Mouse (Mus musculus) myocyte (in vitro differentiated cells): Measurements from ENCODE around the gene Myo1d. TPM values are rescaled to one million over a fixed set of nuclear protein-coding genes. Genes with fewer than 3 reads are reported as not detected.
A peak's percentile ranks its signal among the peaks of the same experiment; 100 is the strongest.

Experiments
- H3K27me3 ChIP-seq: one replicate; pipeline ENCODE4 v1.6.1; 2011; ENCODE audit not compliant: control insufficient read depth, insufficient read depth, insufficient read length
- H3K36me3 ChIP-seq: one replicate; pipeline ENCODE4 v1.6.1; 2011; ENCODE audit not compliant: control insufficient read depth, insufficient read depth
- H3K4me2 ChIP-seq: one replicate; pipeline ENCODE4 v1.6.1; 2011; ENCODE audit warnings: low read depth, control low read depth
- H3K4me3 ChIP-seq: one replicate; pipeline ENCODE4 v1.5.1; 2011; ENCODE audit warnings: mild to moderate bottlenecking, control low read depth, moderate library complexity
- H3K79me2 ChIP-seq: one replicate; pipeline ENCODE4 v1.6.1; 2011; ENCODE audit not compliant: control insufficient read depth, insufficient read depth
- H3ac ChIP-seq: one replicate; pipeline ENCODE4 v1.6.1; 2011; ENCODE audit not compliant: control insufficient read depth, insufficient read length
- CEBPB ChIP-seq: IDR thresholded peaks from 2 replicates; pipeline ENCODE4 v1.6.1; 2011; ENCODE audit warnings: mild to moderate bottlenecking, moderate library complexity; ENCODE audit not compliant: poor library complexity, insufficient read depth, severe bottlenecking
- E2F4 ChIP-seq: IDR thresholded peaks from one replicate; pipeline ENCODE4 v1.6.1; 2011; ENCODE audit warnings: mild to moderate bottlenecking, control low read depth, moderate library complexity; ENCODE audit not compliant: insufficient read depth
- MAX ChIP-seq: IDR thresholded peaks from one replicate; pipeline ENCODE4 v1.6.1; 2011; ENCODE audit warnings: low read depth, mild to moderate bottlenecking, control low read depth
- MYOD1 ChIP-seq, 3 experiments: IDR thresholded peaks; one replicate each; pipeline ENCODE4 v1.6.1; 2011; ENCODE audit warnings: control low read depth in 2 of 3, low read depth in 2 of 3, mild to moderate bottlenecking in 2 of 3, moderate library complexity in 1 of 3; ENCODE audit not compliant: insufficient read length in 2 of 3, control insufficient read depth in 1 of 3
- MYOG ChIP-seq, 3 experiments: IDR thresholded peaks; one replicate each; pipeline ENCODE4 v1.6.1; 2011; ENCODE audit warnings: control low read depth in 2 of 3, low read depth in 2 of 3, mild to moderate bottlenecking in 2 of 3; ENCODE audit not compliant: insufficient read length in 2 of 3, control insufficient read depth in 1 of 3, insufficient read depth in 1 of 3
- POLR2A ChIP-seq: IDR thresholded peaks from one replicate; pipeline ENCODE4 v1.6.1; 2011; ENCODE audit warnings: low read depth, mild to moderate bottlenecking, control low read depth, moderate library complexity; ENCODE audit not compliant: insufficient read length
- POLR2AphosphoS2 ChIP-seq: IDR thresholded peaks from one replicate; pipeline ENCODE4 v1.6.1; 2011; ENCODE audit warnings: low read depth, control low read depth; ENCODE audit not compliant: insufficient read length
- REST ChIP-seq: IDR thresholded peaks from one replicate; pipeline ENCODE4 v1.6.1; 2011; ENCODE audit warnings: mild to moderate bottlenecking, control low read depth, moderate library complexity; ENCODE audit not compliant: insufficient read depth, insufficient read length
- SRF ChIP-seq: IDR thresholded peaks from one replicate; pipeline ENCODE4 v1.6.1; 2011; ENCODE audit warnings: low read depth; ENCODE audit not compliant: control insufficient read depth, insufficient read length
- TCF12 ChIP-seq: IDR thresholded peaks from one replicate; pipeline ENCODE4 v1.6.1; 2011; ENCODE audit warnings: mild to moderate bottlenecking, control low read depth; ENCODE audit not compliant: poor library complexity, insufficient read depth, severe bottlenecking
- TCF3 ChIP-seq: IDR thresholded peaks from one replicate; pipeline ENCODE4 v1.6.1; 2011; ENCODE audit warnings: low read depth, control low read depth; ENCODE audit not compliant: insufficient read length
- USF1 ChIP-seq: IDR thresholded peaks from one replicate; pipeline ENCODE4 v1.6.1; 2011; ENCODE audit warnings: low read depth, mild to moderate bottlenecking, control low read depth, moderate library complexity
- polyA plus RNA-seq: library from polyadenylated mRNA; unstranded; fragments of >200 nt; fragmentation: generic; extraction: Trizol; gene quantifications from one replicate; pipeline ENCODE4 v1.2.1, GENCODE M21; 2012; ENCODE audit warnings: missing spikeins

The Myo1d gene
- polyA plus RNA-seq, 1 experiment, result 10.5 TPM

GRCm38 (mm10) chr11:80527697-80528096, 252.1 kb downstream of the Myo1d start:
- no peak overlapping the region for H3K4me2 ChIP-seq
- no peaks in the 10 kb centered on the region for H3K27me3 ChIP-seq
- no peaks in the 10 kb centered on the region for H3K79me2 ChIP-seq
- H3K36me3 ChIP-seq, result no peaks in the 10 kb centered on the region
- TF ChIP-seq REST (no peak), MYOD1 (IDR thresholded peaks at IDR 0.05; ENCODE audit: control insufficient read depth in 1 of 3, insufficient read length in 2 of 3, low read depth in 2 of 3) (no peak), TCF3 (no peak), USF1 (no peak), E2F4 (no peak), TCF12 (no peak), POLR2A (no peak), MYOG (IDR thresholded peaks at IDR 0.05; ENCODE audit: control insufficient read depth in 1 of 3, insufficient read depth in 1 of 3, insufficient read length in 2 of 3, low read depth in 2 of 3) (no peak), SRF (no peak), POLR2AphosphoS2 (no peak), CEBPB (no peak), MAX (no peak)
- H3ac ChIP-seq, result no peak overlapping the region
- H3K4me3 ChIP-seq, result no peak overlapping the region

GRCm38 (mm10) chr11:80524213-80524612, 255.6 kb downstream of the Myo1d start:
- no peaks in the 10 kb centered on the region for H3K79me2 ChIP-seq
- no peaks in the 10 kb centered on the region for H3K27me3 ChIP-seq
- H3K4me2 ChIP-seq, result no peak overlapping the region
- TF ChIP-seq USF1 (no peak), POLR2A (no peak), TCF12 (no peak), MYOD1 (IDR thresholded peaks at IDR 0.05; ENCODE audit: control insufficient read depth in 1 of 3, insufficient read length in 2 of 3, low read depth in 2 of 3) (no peak), POLR2AphosphoS2 (no peak), CEBPB (no peak), TCF3 (no peak), REST (no peak)
- no peak overlapping the region for H3K4me3 ChIP-seq
- H3ac ChIP-seq, result no peak overlapping the region
- H3K36me3 ChIP-seq, result no peaks in the 10 kb centered on the region

GRCm38 (mm10) chr11:80523410-80523809, 256.4 kb downstream of the Myo1d start:
- no peak overlapping the region for H3ac ChIP-seq
- H3K27me3 ChIP-seq, result no peaks in the 10 kb centered on the region
- no peak for TF ChIP-seq TCF3
- TF ChIP-seq POLR2AphosphoS2, result no peak
- no peak for TF ChIP-seq MYOG (IDR thresholded peaks at IDR 0.05; ENCODE audit: control insufficient read depth in 1 of 3, insufficient read depth in 1 of 3, insufficient read length in 2 of 3, low read depth in 2 of 3)
- no peak for TF ChIP-seq REST
- TF ChIP-seq MAX, result no peak
- TF ChIP-seq E2F4, result no peak
- no peak for TF ChIP-seq CEBPB
- TF ChIP-seq POLR2A, result no peak
- no peak overlapping the region for H3K4me3 ChIP-seq
- no peaks in the 10 kb centered on the region for H3K36me3 ChIP-seq
- no peak overlapping the region for H3K4me2 ChIP-seq
- H3K79me2 ChIP-seq, result no peaks in the 10 kb centered on the region

- Histone ChIP-seq H3K4me3 (no peak overlapping the region), H3K79me2 (no peaks in the 10 kb centered on the region), H3K4me2 (no peak overlapping the region), H3K27me3 (no peaks in the 10 kb centered on the region), H3K36me3 (no peaks in the 10 kb centered on the region), H3ac (no peak overlapping the region)
- TF ChIP-seq MYOD1 (IDR thresholded peaks at IDR 0.05; ENCODE audit: control insufficient read depth in 1 of 3, insufficient read length in 2 of 3, low read depth in 2 of 3), result no peak
- no peak for TF ChIP-seq MAX
- TF ChIP-seq USF1, result no peak
- no peak for TF ChIP-seq POLR2A
- no peak for TF ChIP-seq E2F4
- TF ChIP-seq POLR2AphosphoS2, result no peak
- TF ChIP-seq REST, result no peak
- TF ChIP-seq MYOG (IDR thresholded peaks at IDR 0.05; ENCODE audit: control insufficient read depth in 1 of 3, insufficient read depth in 1 of 3, insufficient read length in 2 of 3, low read depth in 2 of 3), result no peak
- TF ChIP-seq SRF, result no peak
- no peak for TF ChIP-seq TCF3
- TF ChIP-seq TCF12, result no peak
- TF ChIP-seq CEBPB, result no peak
These were observed 257.0 kb downstream of the Myo1d start for GRCm38 (mm10) chr11:80522852-80523251.

- Histone ChIP-seq H3K4me3 (no peak overlapping the region), H3K27me3 (no peaks in the 10 kb centered on the region), H3K79me2 (no peaks in the 10 kb centered on the region), H3K4me2 (peak overlapping the region; percentile 52), H3ac (no peak overlapping the region), H3K36me3 (no peaks in the 10 kb centered on the region)
- no peak for TF ChIP-seq CEBPB
- TF ChIP-seq MYOD1 (IDR thresholded peaks at IDR 0.05; ENCODE audit: control insufficient read depth in 1 of 3, insufficient read length in 2 of 3, low read depth in 2 of 3), result peak in 2 of 3 experiments; percentile 86 to 92
- TF ChIP-seq TCF12, result no peak
- TF ChIP-seq MYOG (IDR thresholded peaks at IDR 0.05; ENCODE audit: control insufficient read depth in 1 of 3, insufficient read depth in 1 of 3, insufficient read length in 2 of 3, low read depth in 2 of 3), result peak; percentile 31 to 79 (median 57)
- TF ChIP-seq SRF, result peak; percentile 72
- TF ChIP-seq POLR2A, result peak; percentile 22
These were observed 258.7 kb downstream of the Myo1d start for GRCm38 (mm10) chr11:80521148-80521547.
